Mouse (Mus musculus): ENCODE data around the gene Lamb1.

DNA sequence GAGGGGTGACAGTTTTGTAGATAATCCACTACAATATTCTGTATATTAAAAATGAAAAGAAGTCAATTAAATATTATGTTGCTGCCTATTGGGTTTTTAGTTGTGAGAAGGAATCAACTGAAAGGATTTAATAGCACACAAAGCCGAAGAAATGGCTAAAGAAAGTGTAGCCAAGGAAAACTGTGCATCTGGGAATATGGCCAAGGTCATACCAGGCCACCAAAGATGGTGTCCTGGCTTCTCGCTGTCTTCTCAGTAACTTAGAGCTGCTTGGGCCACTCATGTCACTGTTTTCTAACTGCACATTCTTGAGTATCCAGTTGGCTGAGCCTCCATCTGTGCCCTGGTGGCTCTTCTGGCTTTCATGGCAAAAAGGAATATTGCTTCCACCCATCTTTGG lies 21.0 kb upstream of the Lamb1 start:
- TF ChIP-seq POLR2A (IDR thresholded peaks at IDR 0.05; ENCODE audit: low read depth, low read length) (no peak), CTCF (IDR thresholded peaks at IDR 0.05; ENCODE audit: borderline replicate concordance, insufficient read depth, low read length) (no peak)

Data from embryonic fibroblast, embryonic 13.5 days (primary cell).